Mouse (Mus musculus) right cerebral cortex, adult 2 months (tissue): ENCODE results near the gene Lrch1.

Source experiments
- DNase-seq, 2 experiments: peaks; one replicate each; pipeline ENCODE4 v3.0.0; 2021 to 2022; ENCODE audit warnings: low spot score in 2 of 2

Gene Lrch1

DNA sequence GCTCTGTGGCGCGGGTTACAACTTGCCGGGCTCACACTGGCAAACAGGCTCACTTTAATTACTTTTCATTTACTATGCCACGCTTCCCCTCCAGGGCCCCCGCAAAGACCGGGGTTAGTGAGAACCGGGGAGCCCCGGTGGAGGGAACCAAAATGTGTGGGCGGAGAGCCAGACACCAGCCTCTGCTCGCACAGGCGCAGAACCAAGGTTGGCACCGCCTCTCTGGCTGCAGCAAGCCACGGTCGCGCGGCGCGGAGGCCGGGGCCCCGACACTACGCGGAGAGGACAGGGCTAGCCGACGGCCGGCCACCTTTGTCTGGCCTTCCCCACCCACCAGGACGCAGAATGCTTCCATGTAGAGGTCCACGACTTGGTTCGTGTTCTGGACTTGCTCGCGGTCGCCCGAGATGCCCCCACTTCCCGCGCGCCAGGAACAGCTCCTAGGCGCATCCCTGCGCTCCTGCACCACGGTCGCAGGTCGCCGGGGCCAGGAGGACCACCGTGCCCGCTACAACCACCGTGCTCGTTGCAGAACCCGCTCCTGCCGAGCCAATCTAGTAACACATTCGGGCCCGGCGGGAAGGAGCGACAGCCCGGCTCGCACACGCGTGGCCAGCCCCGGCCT lies 813 bp downstream of the Lrch1 start:
- peak; percentile 78 to 84 for DNase-seq

DNA sequence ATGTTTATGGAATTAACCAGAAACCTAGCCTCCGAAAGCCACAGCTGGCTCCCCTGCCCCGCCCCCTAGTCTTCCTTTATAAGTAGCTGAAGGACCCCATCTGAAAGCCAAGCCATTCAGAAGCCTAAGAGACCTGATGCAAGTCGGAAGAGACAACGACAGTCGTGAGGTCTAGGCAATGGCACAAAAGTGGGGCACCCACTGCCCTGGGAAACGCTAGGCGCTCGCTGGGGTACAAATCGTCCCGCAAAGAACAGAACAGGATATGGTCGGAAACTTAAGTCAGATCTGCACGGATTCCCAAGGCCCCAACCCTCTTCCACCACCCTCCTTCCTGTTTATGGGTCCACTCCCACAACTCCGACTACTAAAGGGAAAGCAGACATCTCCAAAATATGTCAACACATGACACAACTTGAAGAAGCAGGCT lies 1.3 kb downstream of the Lrch1 start:
- peak in 1 of 2 experiments; percentile 17 for DNase-seq

DNA sequence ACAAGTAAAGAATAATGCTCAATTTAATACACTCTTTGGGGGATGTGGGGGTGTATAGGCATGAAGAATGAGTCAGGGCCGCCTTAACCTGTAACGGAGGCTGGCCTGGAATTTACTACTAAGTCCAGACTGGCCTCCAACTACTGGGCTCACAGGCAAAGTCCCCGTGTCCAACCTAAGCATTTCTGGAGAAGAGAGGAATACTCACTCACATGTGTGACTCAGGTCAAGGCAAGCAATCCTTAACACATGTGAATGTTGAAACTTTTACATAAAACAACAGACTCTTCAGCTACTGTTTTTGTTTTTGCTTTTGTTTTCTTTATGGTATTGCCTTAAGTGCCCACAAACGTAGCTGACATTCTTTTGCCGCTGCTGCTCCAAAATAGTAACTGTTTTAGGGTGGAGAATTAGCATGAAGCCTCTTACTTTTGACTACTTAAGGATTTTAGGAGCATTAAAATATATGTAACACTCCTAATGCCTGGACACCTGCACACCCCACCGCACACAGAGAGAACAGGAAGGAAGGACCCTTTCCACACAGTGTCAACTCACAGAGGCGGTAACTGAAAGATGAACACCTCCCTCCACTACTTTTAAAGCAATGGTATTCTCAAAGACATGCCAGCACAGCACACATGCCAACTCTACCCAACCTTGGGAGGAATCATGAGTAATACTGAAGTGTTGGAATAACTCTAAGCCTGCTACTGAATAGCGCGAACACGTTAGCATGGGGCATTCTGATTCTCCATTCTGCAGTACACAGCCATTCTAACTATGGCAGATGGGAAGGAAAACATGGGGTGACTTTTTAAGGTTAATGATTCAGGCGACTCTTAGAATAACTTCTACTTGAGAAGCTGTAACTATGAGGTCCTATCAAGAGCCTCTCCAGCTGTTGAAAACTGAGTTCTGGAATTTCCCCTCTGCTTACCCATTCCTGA lies 2.1 kb downstream of the Lrch1 start:
- DNase-seq: no peak

DNA sequence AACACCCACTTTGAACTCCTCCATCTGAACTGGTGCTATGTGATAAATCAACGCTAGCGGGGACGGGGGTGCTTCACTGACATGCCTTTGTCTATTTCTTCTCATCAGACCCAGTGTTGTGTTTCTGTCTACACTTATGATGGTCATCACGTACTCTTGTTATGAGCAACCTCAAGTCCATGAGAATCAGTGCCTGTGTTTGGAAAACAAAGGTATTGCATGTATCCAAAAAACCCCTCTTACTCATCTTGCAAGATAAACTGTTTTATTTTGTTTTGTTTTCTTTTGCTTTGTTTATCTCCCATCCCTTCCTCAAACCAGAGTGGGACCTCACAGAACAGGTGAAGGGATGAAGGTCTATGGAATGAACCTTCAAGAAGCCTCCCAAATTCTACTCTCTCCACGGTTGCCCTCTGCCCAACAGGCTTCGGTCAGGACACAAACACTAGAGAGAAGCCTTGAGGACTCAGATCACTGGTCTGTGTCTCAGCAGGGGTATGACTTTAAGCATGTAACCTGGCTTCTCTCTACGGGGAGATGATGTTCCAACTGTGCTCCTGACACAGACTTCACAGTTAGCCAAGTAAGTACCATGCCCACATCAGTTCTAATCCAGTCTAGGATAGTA lies 3.4 kb downstream of the Lrch1 start:
- DNase-seq: no peak

DNA sequence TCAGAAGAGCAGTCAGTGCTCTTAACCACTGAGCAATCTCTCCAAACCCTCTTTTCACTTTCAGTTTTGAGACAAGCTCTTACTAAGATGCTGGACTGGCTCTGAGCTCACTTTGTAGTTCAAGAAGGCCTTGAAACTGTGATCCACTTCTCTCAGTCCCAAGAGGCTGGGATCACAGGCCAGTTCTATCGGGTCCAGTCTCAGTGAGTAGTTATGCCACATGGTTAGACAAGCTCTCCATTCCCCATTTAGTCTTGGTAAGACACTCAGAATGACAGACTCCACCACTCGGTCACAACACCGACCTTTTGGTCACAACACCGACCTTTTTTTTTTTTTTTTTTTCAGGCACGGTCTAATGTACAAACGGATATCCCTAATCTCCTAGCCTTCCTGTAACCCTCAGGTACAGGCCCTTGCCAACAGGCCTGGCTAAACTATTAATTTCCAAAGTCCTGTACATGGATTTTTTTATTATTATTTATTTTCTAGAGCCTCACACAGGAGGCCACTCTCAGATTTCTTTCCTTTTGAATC lies 4.0 kb downstream of the Lrch1 start:
- DNase-seq: no peak

DNA sequence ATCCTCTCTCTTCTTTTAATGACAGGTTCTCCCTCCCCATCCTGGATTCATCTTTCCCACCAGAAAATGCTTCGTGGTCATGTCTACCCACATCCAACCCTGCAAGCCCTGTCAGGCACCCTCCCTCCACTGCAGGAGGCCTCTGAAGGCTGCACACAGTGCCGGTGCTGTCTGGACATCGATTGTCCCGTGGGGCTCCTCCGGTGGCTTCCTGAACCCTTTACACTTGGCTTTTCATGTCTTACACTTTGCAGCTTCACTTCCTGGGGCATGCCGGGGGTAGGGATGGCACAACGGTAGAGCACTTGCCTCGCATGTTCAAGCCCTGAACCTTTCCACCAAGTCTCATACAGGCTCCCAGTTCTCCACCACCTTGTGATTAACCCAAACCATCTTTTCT lies 4.7 kb downstream of the Lrch1 start:
- no peak for DNase-seq

DNA sequence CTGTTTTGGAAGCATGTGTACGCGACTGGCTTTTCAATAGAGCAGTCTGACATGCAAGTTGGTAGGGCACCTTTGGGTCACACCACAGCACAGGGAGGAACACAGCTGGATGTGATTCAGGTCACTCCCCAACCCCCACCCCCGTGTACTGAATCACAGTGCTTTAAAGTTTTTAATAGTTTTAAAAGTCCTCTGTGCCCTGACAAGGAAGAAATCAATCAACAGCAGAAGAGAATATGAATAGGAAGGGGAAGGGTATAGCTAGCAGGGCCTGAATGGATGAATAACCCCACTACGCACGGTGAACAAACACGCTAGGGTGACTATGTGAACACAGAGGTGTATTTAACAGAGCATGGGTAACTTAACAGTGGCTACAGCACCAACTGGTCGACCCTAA lies 6.1 kb downstream of the Lrch1 start:
- no peak for DNase-seq

DNA sequence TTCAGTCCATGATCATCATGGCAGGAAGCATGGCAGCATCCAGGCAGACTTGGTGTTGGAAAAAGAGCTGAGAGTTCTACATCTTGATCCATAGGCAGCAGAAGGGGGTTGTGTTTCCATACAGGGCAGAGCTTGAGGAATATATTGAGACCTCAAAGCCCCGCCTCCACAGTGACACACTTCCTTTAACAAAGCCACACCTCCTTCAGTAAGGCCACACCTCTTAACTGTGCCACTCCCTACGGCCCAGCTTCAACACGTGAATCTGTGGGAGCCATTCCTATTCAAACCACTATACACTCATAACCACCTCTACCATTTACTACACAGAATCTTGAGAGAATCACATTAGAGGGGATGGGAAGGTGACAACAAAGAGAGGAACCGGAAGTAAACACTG lies 6.9 kb downstream of the Lrch1 start:
- no peak for DNase-seq

DNA sequence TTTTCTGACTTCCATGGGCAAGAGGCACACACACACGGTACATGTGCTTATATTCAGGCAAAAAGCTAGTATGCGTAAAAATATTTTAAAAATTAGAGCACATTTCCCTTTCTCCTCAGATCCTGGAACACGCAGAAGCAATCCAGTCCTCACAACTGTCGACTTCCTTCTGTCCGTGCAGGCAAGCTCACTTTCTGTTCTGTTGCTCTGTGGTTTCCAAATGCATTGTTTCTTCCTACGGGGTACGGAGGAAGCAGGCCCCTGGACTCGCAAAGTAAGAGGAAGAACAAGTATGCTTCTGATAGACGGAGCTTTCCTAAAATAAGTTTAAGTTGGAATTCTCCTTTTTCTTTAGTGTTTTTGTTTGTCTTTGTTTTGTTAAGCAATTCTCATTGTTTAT lies 8.3 kb downstream of the Lrch1 start:
- DNase-seq: no peak

DNA sequence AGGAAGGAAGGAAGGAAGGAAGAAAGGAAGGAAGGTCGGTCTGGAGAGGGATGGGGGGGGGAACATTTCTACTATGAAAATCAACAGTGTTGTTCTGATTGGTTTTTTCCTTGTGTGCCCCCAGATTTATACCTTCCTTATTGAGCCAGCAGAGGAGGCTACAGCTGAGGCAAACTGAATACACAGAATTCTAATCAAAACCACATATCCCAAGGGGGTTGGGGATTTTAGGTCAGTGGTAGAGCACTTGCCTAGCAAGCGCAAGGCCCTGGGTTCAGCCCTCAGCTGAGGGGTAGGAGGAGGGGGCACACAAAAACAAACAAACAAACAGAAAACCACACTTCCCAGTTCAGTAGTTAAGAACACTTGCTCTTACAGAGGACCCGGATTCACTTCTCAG lies 8.8 kb downstream of the Lrch1 start:
- DNase-seq: no peak

DNA sequence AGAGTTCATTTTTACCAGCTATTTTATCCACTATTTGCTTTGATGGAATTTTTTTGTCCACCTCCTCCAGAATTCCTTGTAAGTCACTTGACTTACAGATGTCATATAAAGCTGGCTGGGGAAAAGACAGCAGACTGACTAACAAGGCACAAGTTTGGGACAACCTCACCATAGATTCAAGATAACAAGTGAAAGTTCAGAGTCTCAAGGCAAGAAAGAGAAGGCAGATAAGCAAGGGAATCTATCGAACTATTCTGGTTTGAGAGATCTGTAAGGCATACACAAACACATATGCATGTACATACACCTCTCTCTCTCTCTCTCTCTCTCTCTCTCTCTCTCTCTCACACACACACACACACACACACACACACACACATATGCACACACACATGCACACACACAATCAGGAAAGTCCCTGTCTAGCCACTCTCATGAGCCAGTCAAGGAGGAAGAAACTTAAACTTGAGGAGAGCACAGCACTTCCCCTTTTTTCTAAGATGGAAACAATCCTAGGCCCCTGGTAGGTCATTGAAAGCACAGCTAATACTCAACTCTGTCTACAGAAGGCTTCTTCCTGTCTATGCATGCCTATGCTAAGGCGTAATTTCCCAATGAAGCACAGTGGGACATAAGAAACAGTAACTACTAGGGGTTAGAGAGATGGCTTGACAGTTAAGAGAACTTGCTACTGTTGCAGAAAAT lies 11.0 kb downstream of the Lrch1 start:
- DNase-seq: no peak

DNA sequence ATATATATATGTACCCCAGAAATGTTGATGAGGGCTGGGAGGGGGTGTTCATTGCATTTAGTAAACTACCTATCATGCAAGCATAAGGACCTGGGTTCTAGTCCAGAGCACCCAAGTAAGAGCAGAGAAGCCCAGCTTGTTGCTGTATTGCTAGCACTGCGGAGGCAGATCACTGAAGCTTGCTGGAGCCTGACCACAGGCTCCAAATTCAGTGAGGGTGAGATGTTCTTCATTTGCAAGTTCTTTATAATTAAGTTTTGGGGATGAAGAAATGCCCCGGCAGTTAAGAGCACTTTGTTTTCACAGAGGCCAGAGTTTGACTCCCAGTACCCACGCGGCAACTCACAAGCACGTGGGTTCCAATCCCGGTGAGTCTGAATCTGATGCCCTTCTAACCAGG lies 12.6 kb downstream of the Lrch1 start:
- DNase-seq: no peak

DNA sequence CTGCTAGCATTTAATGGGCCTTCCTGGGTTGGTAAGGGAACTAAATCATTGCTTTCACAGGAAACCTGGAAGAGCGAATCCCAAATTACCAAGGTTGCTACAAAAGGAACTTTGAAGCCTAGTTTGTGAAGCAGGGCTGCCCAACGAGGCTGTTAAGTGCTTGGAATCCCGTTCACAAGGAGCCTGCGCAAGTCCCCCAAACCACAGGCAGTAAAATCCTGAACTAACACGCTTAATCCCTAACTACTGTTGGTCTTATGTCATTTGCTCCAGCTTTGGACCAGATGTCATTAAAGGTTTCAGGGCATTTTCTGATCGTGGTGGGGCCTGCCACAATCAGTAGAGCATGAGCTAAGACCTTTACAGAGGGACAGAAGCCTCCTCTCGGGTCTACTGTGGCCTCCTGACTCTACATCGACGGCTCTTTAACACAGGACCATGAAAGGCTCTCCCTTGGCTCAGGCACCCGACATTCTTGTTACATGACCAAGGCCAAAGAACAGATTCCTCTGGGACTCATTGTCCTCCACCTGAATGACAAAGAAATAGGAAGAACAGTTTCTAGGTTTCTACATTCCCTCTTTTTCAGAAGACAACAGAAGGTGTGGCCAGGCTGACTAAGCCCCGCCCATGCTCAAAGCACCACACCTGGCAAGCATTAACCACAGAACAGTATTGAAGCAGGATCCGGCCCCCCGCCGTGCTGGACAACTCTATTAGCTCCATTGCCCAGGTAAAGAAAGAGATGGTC lies 13.5 kb downstream of the Lrch1 start:
- DNase-seq: no peak

DNA sequence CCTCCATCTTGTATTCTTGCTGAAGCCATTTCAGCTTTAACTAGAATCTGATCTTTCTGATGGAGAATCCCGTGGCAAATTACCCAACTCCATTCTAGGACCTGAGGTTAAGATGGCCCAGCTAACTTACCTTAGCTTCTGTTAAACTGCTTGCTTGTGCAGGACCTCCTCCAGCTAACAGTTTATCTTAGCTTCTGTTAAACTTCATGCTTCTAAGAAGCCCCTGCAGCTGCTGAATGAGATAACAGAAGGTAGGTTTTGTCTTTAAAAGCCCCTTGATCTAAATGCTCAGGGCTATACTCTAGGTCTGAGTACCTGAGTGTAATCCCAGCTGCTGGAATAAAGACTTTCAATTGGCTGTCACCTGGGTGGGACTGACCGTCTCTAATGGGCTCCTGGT lies 17.9 kb downstream of the Lrch1 start:
- DNase-seq: no peak

DNA sequence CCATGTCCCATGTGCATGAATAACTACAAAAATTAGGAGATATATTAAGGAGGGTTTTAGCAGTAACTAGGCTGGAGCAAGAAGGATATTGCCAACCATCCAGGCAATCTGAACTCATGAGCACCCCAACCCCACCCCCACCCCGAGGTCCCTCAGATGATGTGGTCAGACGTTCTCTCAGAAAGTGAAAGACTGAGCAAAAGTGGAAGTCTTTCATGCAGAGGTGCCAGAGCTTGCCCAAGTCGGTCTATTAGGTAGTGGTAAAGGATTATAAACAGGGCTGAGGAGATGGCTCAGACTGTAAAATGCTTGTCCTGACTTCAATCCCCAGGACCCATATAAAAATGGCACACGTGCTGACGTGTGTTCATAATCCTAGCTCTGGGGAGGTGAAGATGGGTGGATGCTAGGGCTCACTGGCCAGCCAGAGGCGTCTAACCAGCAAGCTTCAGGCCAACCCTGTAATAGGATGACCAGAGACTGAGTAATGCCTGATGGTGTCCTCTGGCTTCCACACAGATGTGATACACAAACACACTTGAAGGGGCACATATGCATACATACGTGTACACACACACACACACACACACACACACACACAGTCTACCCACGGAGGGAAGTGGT lies 18.8 kb downstream of the Lrch1 start:
- DNase-seq: no peak

DNA sequence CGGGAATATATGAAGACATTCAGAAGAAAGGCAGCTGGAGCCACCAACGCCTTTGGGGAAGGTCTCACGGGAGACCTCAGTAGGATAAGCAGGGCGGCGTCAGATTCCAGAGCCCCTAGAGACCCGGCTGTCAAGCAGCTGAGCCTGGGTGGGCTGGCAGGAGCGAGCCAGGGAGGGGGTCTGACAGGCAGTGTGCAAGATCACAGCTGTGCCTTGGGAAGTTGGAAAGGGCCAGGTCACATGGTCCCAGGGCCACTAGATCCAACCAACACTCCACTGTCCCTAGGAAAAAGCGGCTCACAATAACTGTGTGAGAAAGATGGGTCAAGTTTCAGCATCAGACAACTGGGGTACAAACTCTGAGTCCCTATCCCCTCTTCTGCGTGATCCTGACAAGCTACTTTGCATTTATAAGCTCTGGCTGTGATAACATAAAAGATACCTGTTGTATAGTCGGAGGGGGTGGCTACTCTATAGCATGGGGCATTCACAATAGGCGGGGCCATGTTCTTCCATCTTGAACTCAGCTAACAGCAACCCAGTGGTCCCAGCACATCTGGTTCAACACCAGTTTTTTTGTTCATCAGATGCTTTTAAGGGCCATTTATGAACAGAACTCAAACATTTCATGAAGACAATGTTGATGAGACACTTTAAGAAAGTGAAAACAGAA lies 20.6 kb downstream of the Lrch1 start:
- DNase-seq: no peak

DNA sequence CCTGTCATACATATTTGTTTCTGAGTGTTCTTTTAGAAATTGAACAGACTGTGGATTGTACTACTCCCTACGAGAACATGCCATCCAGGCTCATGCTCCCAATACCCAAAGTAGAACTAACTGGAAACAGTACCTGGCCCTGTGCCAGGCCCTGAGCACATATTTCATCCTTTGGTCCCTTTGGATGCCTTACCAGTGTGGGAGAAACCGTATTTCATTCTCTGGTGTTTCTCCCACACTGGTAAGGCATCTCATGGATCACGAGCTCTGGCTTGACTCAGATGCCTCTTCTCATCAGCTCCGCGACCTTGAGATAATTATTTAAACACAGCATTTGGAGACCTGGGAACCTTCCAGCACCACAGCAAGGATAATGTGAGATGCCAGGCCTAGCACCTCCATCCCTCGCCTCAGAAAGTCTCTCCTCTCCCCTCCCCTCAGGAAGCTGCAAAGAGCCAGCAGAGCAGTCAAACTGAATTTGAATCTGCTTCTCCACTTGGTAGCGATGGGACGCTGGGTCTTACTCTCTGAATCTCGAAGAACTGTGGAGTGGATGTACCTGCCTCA lies 21.6 kb downstream of the Lrch1 start:
- DNase-seq: no peak

DNA sequence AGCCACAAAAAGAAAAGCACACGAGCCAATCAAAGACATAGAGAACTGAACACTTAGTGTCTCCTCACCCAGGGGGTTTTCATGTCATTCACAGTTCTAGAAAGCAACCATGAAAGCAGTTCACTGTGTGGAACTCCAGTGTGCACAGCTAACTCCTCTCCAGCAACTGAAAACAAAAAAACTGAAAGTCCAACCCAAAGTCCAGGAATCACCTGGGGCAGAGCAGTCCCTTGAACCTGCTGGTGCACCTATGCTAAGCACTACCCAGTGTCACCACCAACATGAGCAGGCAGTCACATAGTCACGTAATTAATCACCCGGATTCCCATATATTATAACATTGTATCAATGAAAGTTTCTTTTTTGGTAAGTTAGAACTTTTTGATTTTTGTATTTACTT lies 23.2 kb downstream of the Lrch1 start:
- DNase-seq: no peak

DNA sequence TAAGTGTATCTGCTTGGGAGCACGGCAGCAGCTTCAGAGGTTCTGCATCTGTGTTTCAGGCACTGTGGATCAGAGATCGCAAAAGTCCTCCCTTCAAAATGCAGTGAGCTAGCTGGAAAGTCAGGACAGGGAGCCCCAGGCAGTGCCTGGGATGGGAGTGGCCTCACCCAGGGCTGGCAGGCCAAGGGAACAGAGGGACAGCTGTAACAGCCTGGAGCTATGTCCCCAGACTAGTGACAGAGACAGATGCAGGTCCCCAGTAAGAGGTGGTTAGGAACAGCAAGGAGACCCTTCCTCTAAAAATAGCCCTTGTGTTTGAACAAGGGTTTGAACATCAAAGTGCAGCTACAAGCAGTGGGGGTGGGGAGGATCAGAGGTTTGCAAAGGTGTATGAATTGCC lies 23.6 kb downstream of the Lrch1 start:
- no peak for DNase-seq
